Mouse (Mus musculus) lung, embryonic 14.5 days (tissue): Measurements from ENCODE around the gene Psme3. TPM values are rescaled to one million over a fixed set of nuclear protein-coding genes. Genes with fewer than 3 reads are reported as not detected.

Experiments
- ATAC-seq: fragments of 200-750 bp; cut with Nextera tagmentation; 2 replicates; pipeline ENCODE4 v1.8.0; 2017; ENCODE audit warnings: mild to moderate bottlenecking, moderate TSS enrichment, moderate library complexity; ENCODE audit not compliant: insufficient read depth
- DNase-seq: peaks from one replicate; pipeline ENCODE4 v3.0.0-alpha.2; 2015
- H3K27ac ChIP-seq: fragments of 300-500 bp; sonication (generic); 2 replicates; pipeline ENCODE4 v1.5.1; 2014; ENCODE audit warnings: low read depth, mild to moderate bottlenecking, moderate library complexity
- H3K27me3 ChIP-seq: fragments of 300-500 bp; sonication (generic); 2 replicates; pipeline ENCODE4 v1.6.1; 2014; ENCODE audit warnings: low read length, control low read depth; ENCODE audit not compliant: insufficient read depth
- H3K36me3 ChIP-seq: fragments of 300-500 bp; sonication (generic); 2 replicates; pipeline ENCODE4 v1.6.1; 2014; ENCODE audit warnings: control low read depth; ENCODE audit not compliant: insufficient read depth
- H3K4me1 ChIP-seq: fragments of 300-500 bp; sonication (generic); 2 replicates; pipeline ENCODE4 v1.6.1; 2014; ENCODE audit warnings: antibody characterized with exemption, control low read depth; ENCODE audit not compliant: insufficient read depth
- H3K4me2 ChIP-seq: fragments of 300-500 bp; sonication (generic); 2 replicates; pipeline ENCODE4 v1.6.1; 2014; ENCODE audit warnings: mild to moderate bottlenecking
- H3K4me3 ChIP-seq: fragments of 300-500 bp; sonication (generic); 2 replicates; pipeline ENCODE4 v1.5.1; 2014; ENCODE audit warnings: low read depth, low read length
- H3K9ac ChIP-seq: fragments of 300-500 bp; sonication (generic); 2 replicates; pipeline ENCODE4 v1.6.1; 2014
- H3K9me3 ChIP-seq: fragments of 300-500 bp; sonication (generic); 2 replicates; pipeline ENCODE4 v1.6.1; 2016; ENCODE audit warnings: low read depth, low read length, control low read depth
- CTCF ChIP-seq: IDR thresholded peaks from 2 replicates; pipeline ENCODE4 v1.5.1; 2016; ENCODE audit warnings: antibody characterized with exemption, low read depth
- WGBS: fragments of 180-500 bp; shearing (Covaris S2); extraction: QIAGEN DNeasy Blood & Tissue Kit; methylation state at CpG from one replicate; pipeline ENCODE4 v1.1.7; 2014; 5-methylcytosine and 5-hydroxymethylcytosine counted together
- polyA plus RNA-seq: library from polyadenylated mRNA; unstranded; fragments of >200 nt; fragmentation: Nextera tagmentation; extraction: Ambion mirVana; gene quantifications from 2 replicates; pipeline ENCODE4 v1.2.1, GENCODE M21; 2014

Gene Psme3
- polyA plus RNA-seq, 1 experiment from 2014 or later = 123 TPM

- Histone ChIP-seq H3K4me3 (no peak overlapping the region), H3K36me3 (no peaks in the 10 kb centered on the region), H3K4me2 (no peak overlapping the region), H3K9me3 (no peaks in the 10 kb centered on the region), H3K9ac (no peak overlapping the region), H3K4me1 (no peaks in the 10 kb centered on the region), H3K27me3 (no peaks in the 10 kb centered on the region), H3K27ac (no peak overlapping the region)
- WGBS = 81% methylated on average over 12 of the region's 12 CpGs
- ATAC-seq = no peak
- TF ChIP-seq CTCF = no peak
- DNase-seq = no peak
These were observed 37.4 kb downstream of the Psme3 start for GRCm38 (mm10) chr11:101353436-101353835.

- Histone ChIP-seq H3K27me3 (no peaks in the 10 kb centered on the region), H3K27ac (no peak overlapping the region), H3K36me3 (no peaks in the 10 kb centered on the region), H3K4me3 (no peak overlapping the region), H3K4me1 (no peaks in the 10 kb centered on the region), H3K9ac (no peak overlapping the region), H3K4me2 (no peak overlapping the region), H3K9me3 (no peaks in the 10 kb centered on the region)
- WGBS = 72% methylated on average over 5 of the region's 5 CpGs
- ATAC-seq (no peak), DNase-seq (no peak)
- TF ChIP-seq CTCF = no peak
These were observed 38.5 kb downstream of the Psme3 start for GRCm38 (mm10) chr11:101354438-101355010.

GRCm38 (mm10) chr11:101355916-101356315 lies 39.9 kb downstream of the Psme3 start:
- no peak for ATAC-seq

GRCm38 (mm10) chr11:101357505-101358182 lies 41.6 kb downstream of the Psme3 start:
- no peak for ATAC-seq
- Histone ChIP-seq H3K9me3 (no peaks in the 10 kb centered on the region), H3K36me3 (no peaks in the 10 kb centered on the region), H3K27ac (no peak overlapping the region), H3K4me3 (no peak overlapping the region), H3K9ac (no peak overlapping the region), H3K4me2 (no peak overlapping the region), H3K4me1 (no peaks in the 10 kb centered on the region), H3K27me3 (no peaks in the 10 kb centered on the region)
- TF ChIP-seq CTCF = no peak
- WGBS = 79% methylated on average over 3 of the region's 3 CpGs
- DNase-seq = no peak

More at GRCm38 (mm10) chr11:101355916-101356315, 39.9 kb downstream of the Psme3 start:
- Histone ChIP-seq H3K27ac (no peak overlapping the region), H3K4me2 (no peak overlapping the region), H3K4me1 (no peaks in the 10 kb centered on the region), H3K27me3 (no peaks in the 10 kb centered on the region), H3K9ac (no peak overlapping the region), H3K36me3 (no peaks in the 10 kb centered on the region), H3K4me3 (no peak overlapping the region), H3K9me3 (no peaks in the 10 kb centered on the region)
- DNase-seq = no peak
- WGBS = 89% methylated on average over 2 of the region's 2 CpGs
- no peak for TF ChIP-seq CTCF

DNA sequence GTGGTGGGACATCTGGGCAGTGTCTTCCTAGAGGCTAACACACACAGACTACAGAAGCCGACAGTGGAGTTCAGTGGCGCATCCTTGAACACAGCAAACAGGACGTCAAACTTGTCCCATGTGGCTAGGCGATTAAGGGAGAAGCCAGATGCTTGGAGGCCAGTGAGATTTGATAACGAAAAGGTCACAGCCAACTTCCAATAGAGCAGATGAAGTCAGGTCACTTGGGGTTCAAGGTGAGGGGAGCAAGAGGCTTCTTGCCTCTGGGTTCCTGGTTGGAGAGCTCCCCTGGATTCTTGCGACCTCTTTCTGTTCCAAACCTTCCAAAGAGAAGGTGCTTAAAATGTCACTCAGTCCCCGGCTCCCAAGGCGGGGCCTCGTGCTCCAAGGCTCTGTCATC lies 43.8 kb downstream of the Psme3 start:
- Histone ChIP-seq H3K4me1 (no peaks in the 10 kb centered on the region), H3K9me3 (no peaks in the 10 kb centered on the region), H3K4me3 (no peak overlapping the region), H3K27ac (no peak overlapping the region), H3K27me3 (no peaks in the 10 kb centered on the region), H3K9ac (no peak overlapping the region), H3K4me2 (no peak overlapping the region), H3K36me3 (no peaks in the 10 kb centered on the region)
- ATAC-seq (no peak), DNase-seq (no peak)
- WGBS = 55% methylated on average over 9 of the region's 9 CpGs
- TF ChIP-seq CTCF = no peak

- H3K4me1 ChIP-seq = no peaks in the 10 kb centered on the region
- H3K4me3 ChIP-seq = no peak overlapping the region
- ATAC-seq (no peak), DNase-seq (no peak)
- H3K27me3 ChIP-seq = no peaks in the 10 kb centered on the region
- H3K9ac ChIP-seq = no peak overlapping the region
- peak overlapping the region; percentile 43; the same call in 1 of the 2 replicates for H3K27ac ChIP-seq
- 23% methylated on average over 3 of the region's 3 CpGs for WGBS
- no peaks in the 10 kb centered on the region for H3K36me3 ChIP-seq
- no peaks in the 10 kb centered on the region for H3K9me3 ChIP-seq
- no peak for TF ChIP-seq CTCF
- H3K4me2 ChIP-seq = no peak overlapping the region
These were observed 44.7 kb downstream of the Psme3 start for GRCm38 (mm10) chr11:101360651-101361113.

DNA sequence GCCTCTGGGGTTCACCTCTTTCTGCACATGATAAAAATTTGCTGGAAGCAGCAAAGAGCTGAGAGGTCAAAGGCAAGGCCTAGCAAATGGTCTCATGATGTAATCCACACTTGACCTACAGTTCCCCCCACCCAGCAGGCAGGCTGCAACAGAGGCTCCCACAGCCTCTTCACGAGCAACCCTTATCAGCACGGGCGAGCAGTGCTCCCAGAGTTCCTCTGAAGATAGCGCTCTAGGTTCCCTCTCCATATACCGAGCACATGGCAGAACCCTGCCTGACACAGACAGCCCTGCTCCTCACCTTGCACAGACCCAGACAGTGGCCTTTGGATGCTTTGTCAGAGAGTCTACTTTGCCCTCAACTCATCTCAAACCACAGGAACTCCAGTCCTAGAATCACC lies 48.5 kb downstream of the Psme3 start:
- WGBS = 30% methylated on average over 5 of the region's 5 CpGs
- Histone ChIP-seq H3K27ac (no peak overlapping the region), H3K9ac (no peak overlapping the region), H3K36me3 (no peaks in the 10 kb centered on the region), H3K9me3 (no peaks in the 10 kb centered on the region), H3K4me3 (no peak overlapping the region), H3K4me1 (no peaks in the 10 kb centered on the region), H3K4me2 (no peak overlapping the region), H3K27me3 (no peaks in the 10 kb centered on the region)
- ATAC-seq (no peak), DNase-seq (no peak)
- TF ChIP-seq CTCF = no peak
